Mouse (Mus musculus): ENCODE data around the gene Snapc3.

- TF ChIP-seq POLR2A (IDR thresholded peaks at IDR 0.05; ENCODE audit: extremely low read depth, insufficient read depth, low read length) (no peak), CTCF (IDR thresholded peaks at IDR 0.05; ENCODE audit: low read depth, low read length) (no peak)
Observed at GRCm38 (mm10) chr4:83418781-83419180, 1.3 kb downstream of the Snapc3 start.
